Mouse (Mus musculus): ENCODE data around the gene Pcbp2. TPM values are rescaled to one million over a fixed set of nuclear protein-coding genes. Genes with fewer than 3 reads are reported as not detected.

Pcbp2 gene
- total RNA-seq, 1 experiment from 2014 or later: 349 TPM

Other genes with a start within 250 kb of the Pcbp2 start
- 81.3 and 108 TPM in 2 replicates for gene Itgb7, start 238.6 kb upstream of the Pcbp2 start, total RNA-seq (2017)
- 1.2 and 3.9 TPM in 2 replicates for gene Rarg, start 213.0 kb upstream of the Pcbp2 start, total RNA-seq (2017)
- gene Gm9918, start 200.0 kb upstream of the Pcbp2 start, total RNA-seq (2017): not detected in 2 replicates
- gene Mfsd5, start 191.1 kb upstream of the Pcbp2 start, total RNA-seq (2017): 16.8 and 21.0 TPM in 2 replicates
- 24.6 and 39.7 TPM in 2 replicates for gene Espl1, start 174.3 kb upstream of the Pcbp2 start, total RNA-seq (2017)
- 219 and 289 TPM in 2 replicates for gene Pfdn5, start 144.4 kb upstream of the Pcbp2 start, total RNA-seq (2017)
- gene Myg1, start 138.8 kb upstream of the Pcbp2 start, total RNA-seq (2017): 40.0 and 50.8 TPM in 2 replicates
- 111 and 199 TPM in 2 replicates for gene Aaas, start 119.8 kb upstream of the Pcbp2 start, total RNA-seq (2017)
- gene Sp7, start 103.4 kb upstream of the Pcbp2 start, total RNA-seq (2017): not detected in 2 replicates
- gene Sp1, start 64.4 kb upstream of the Pcbp2 start, total RNA-seq (2017): 65.3 and 87.3 TPM in 2 replicates
- not detected in 2 replicates for gene Amhr2, start 25.2 kb upstream of the Pcbp2 start, total RNA-seq (2017)
- gene Prr13, start 11.5 kb upstream of the Pcbp2 start, total RNA-seq (2017): 38.7 and 51.2 TPM in 2 replicates
- not detected in 2 replicates for gene Gm10337, start 33.2 kb downstream of the Pcbp2 start, total RNA-seq (2017)
- 0.92 and 1.3 TPM in 2 replicates for gene Map3k12, start 46.5 kb downstream of the Pcbp2 start, total RNA-seq (2017)
- 13.4 and 31.7 TPM in 2 replicates for gene Tarbp2, start 47.7 kb downstream of the Pcbp2 start, total RNA-seq (2017)
- 0.50 and 0.68 TPM in 2 replicates for gene Npff, start 54.4 kb downstream of the Pcbp2 start, total RNA-seq (2017)
- not detected in 2 replicates for gene Gm28047, start 154.5 kb downstream of the Pcbp2 start, total RNA-seq (2017)
- 35.6 and 70.9 TPM in 2 replicates for gene Atf7, start 154.9 kb downstream of the Pcbp2 start, total RNA-seq (2017)
- 24.4 and 33.1 TPM in 2 replicates for gene Atp5g2, start 201.8 kb downstream of the Pcbp2 start, total RNA-seq (2017)

Measured in common myeloid progenitor, adult 5-6 weeks (primary cell).